Mouse (Mus musculus) heart, embryonic 12.5 days (tissue): ENCODE measurements around the gene Taar9. TPM values are rescaled to one million over a fixed set of nuclear protein-coding genes. Genes with fewer than 3 reads are reported as not detected.
"Not testable (repeated sequence)": the region's sequence is repeated elsewhere in the genome, so short reads cannot be mapped to it uniquely, and the experiment has no call there.

Experiments used
- ATAC-seq: fragments of 200-750 bp; cut with Nextera tagmentation; 2 replicates; pipeline ENCODE4 v1.8.0; 2017; ENCODE audit warnings: moderate TSS enrichment, moderate library complexity; ENCODE audit not compliant: insufficient number of reproducible peaks, low FRiP score
- H3K27ac ChIP-seq: fragments of 300-500 bp; sonication (generic); 2 replicates; pipeline ENCODE4 v1.5.1; 2016; ENCODE audit warnings: mild to moderate bottlenecking, moderate library complexity; ENCODE audit not compliant: poor library complexity, severe bottlenecking
- H3K27me3 ChIP-seq: fragments of 300-500 bp; sonication (generic); replicated peaks from 2 replicates; pipeline ENCODE4 v1.6.1; 2016; ENCODE audit warnings: mild to moderate bottlenecking, moderate library complexity
- H3K36me3 ChIP-seq: fragments of 300-500 bp; sonication (generic); 2 replicates; pipeline ENCODE4 v1.6.1; 2016; ENCODE audit warnings: mild to moderate bottlenecking, moderate library complexity
- H3K4me1 ChIP-seq: fragments of 300-500 bp; sonication (generic); replicated peaks from 2 replicates; pipeline ENCODE4 v1.6.1; 2016; ENCODE audit warnings: mild to moderate bottlenecking
- H3K4me2 ChIP-seq: fragments of 300-500 bp; sonication (generic); 2 replicates; pipeline ENCODE4 v1.6.1; 2016; ENCODE audit warnings: mild to moderate bottlenecking, moderate library complexity
- H3K4me3 ChIP-seq: fragments of 300-500 bp; sonication (generic); 2 replicates; pipeline ENCODE4 v1.5.1; 2016; ENCODE audit warnings: mild to moderate bottlenecking
- H3K9ac ChIP-seq: fragments of 300-500 bp; sonication (generic); 2 replicates; pipeline ENCODE4 v1.6.1; 2016; ENCODE audit warnings: mild to moderate bottlenecking, moderate library complexity
- H3K9me3 ChIP-seq: fragments of 300-500 bp; sonication (generic); replicated peaks from 2 replicates; pipeline ENCODE4 v1.6.1; 2016; ENCODE audit warnings: mild to moderate bottlenecking, moderate library complexity
- WGBS: fragments of 180-500 bp; shearing (Covaris S2); methylation state at CpG from one replicate; pipeline ENCODE4 v1.1.7; 2016; 5-methylcytosine and 5-hydroxymethylcytosine counted together
- polyA plus RNA-seq: library from polyadenylated mRNA; unstranded; fragments of >200 nt; fragmentation: Nextera tagmentation; extraction: Ambion mirVana; gene quantifications from 2 replicates; pipeline ENCODE4 v1.2.1, GENCODE M21; 2016

The Taar9 gene
- polyA plus RNA-seq, 1 experiment from 2014 or later, result not detected

- no peak overlapping the region for H3K9ac ChIP-seq
- H3K4me3 ChIP-seq, result no peak overlapping the region
- H3K4me2 ChIP-seq, result no peak overlapping the region
- no peak overlapping the region for H3K27ac ChIP-seq
- H3K4me1 ChIP-seq, result no peaks in the 10 kb centered on the region
- H3K27me3 ChIP-seq, result no peaks in the 10 kb centered on the region
- H3K9me3 ChIP-seq, result peaks cover 13% of the 10 kb centered on the region
- WGBS, result 45% methylated on average over 6 of the region's 6 CpGs
- no peaks in the 10 kb centered on the region for H3K36me3 ChIP-seq
- no peak for ATAC-seq
Measured at GRCm38 (mm10) chr10:24111116-24111778, 1.9 kb upstream of the Taar9 start.

- Histone ChIP-seq H3K4me3 (no peak overlapping the region), H3K27ac (no peak overlapping the region), H3K36me3 (no peaks in the 10 kb centered on the region), H3K4me2 (no peak overlapping the region), H3K9ac (no peak overlapping the region), H3K9me3 (no peaks in the 10 kb centered on the region), H3K4me1 (no peaks in the 10 kb centered on the region), H3K27me3 (no peaks in the 10 kb centered on the region)
- 69% methylated on average over 3 of the region's 3 CpGs for WGBS
- ATAC-seq, result no peak
Measured at GRCm38 (mm10) chr10:24108236-24108635, 1.1 kb downstream of the Taar9 start.

- Histone ChIP-seq H3K4me1 (no peaks in the 10 kb centered on the region), H3K9ac (no peak overlapping the region), H3K27me3 (no peaks in the 10 kb centered on the region), H3K36me3 (no peaks in the 10 kb centered on the region), H3K27ac (no peak overlapping the region), H3K4me2 (no peak overlapping the region), H3K4me3 (no peak overlapping the region), H3K9me3 (no peaks in the 10 kb centered on the region)
- ATAC-seq, result no peak
- 63% methylated on average over 5 of the region's 5 CpGs for WGBS
Measured at GRCm38 (mm10) chr10:24107747-24108146, 1.6 kb downstream of the Taar9 start.

- H3K4me2 ChIP-seq, result not testable (repeated sequence)
Measured at GRCm38 (mm10) chr10:24103299-24103698, 6.0 kb downstream of the Taar9 start.

GRCm38 (mm10) chr10:24101812-24102211 lies 7.5 kb downstream of the Taar9 start, which contains the start of gene Taar8c:
TSS of gene Taar8c (minus strand) at chr10:24101912.
- not testable (repeated sequence) for H3K4me1 ChIP-seq, H3K27me3 ChIP-seq, H3K4me3 ChIP-seq, H3K27ac ChIP-seq, H3K9ac ChIP-seq, H3K9me3 ChIP-seq, H3K4me2 ChIP-seq, H3K36me3 ChIP-seq, ATAC-seq
- 68% methylated on average over 1 of the region's 3 CpGs for WGBS

More at GRCm38 (mm10) chr10:24103299-24103698, 6.0 kb downstream of the Taar9 start:
- ATAC-seq, H3K9me3 ChIP-seq, H3K9ac ChIP-seq, H3K27ac ChIP-seq, H3K36me3 ChIP-seq, H3K4me1 ChIP-seq, H3K27me3 ChIP-seq, H3K4me3 ChIP-seq: not testable (repeated sequence)
- WGBS, result 39% methylated on average over 1 of the region's 1 CpGs

GRCm38 (mm10) chr10:24097010-24097409 lies 12.3 kb downstream of the Taar9 start:
- not testable (repeated sequence) for H3K9me3 ChIP-seq, H3K36me3 ChIP-seq, H3K4me2 ChIP-seq, H3K27me3 ChIP-seq, H3K27ac ChIP-seq, H3K4me1 ChIP-seq, H3K9ac ChIP-seq, ATAC-seq, H3K4me3 ChIP-seq
- WGBS, result 60% methylated on average over 2 of the region's 2 CpGs

- Histone ChIP-seq H3K4me1 (no peaks in the 10 kb centered on the region), H3K9me3 (no peaks in the 10 kb centered on the region), H3K4me3 (no peak within 1 kb of the TSS), H3K27me3 (no peaks in the 10 kb centered on the region), H3K36me3 (no peaks in the 10 kb centered on the region), H3K27ac (no peak within 1 kb of the TSS), H3K9ac (no peak within 1 kb of the TSS), H3K4me2 (no peak within 1 kb of the TSS)
- 66% methylated on average over 2 of the region's 2 CpGs for WGBS
- no peak for ATAC-seq
Measured at GRCm38 (mm10) chr10:24092194-24092593, 17.1 kb downstream of the Taar9 start, which contains the start of gene Taar8b. TSS of gene Taar8b (minus strand) at chr10:24092294.

- H3K36me3 ChIP-seq, result no peaks in the 10 kb centered on the region
- H3K27ac ChIP-seq, result no peak overlapping the region
- H3K4me1 ChIP-seq, result no peaks in the 10 kb centered on the region
- no peak overlapping the region for H3K4me2 ChIP-seq
- H3K27me3 ChIP-seq, result no peaks in the 10 kb centered on the region
- H3K9me3 ChIP-seq, result no peaks in the 10 kb centered on the region
- WGBS, result 80% methylated on average over 2 of the region's 2 CpGs
- H3K4me3 ChIP-seq, result no peak overlapping the region
- no peak for ATAC-seq
- H3K9ac ChIP-seq, result no peak overlapping the region
Measured at GRCm38 (mm10) chr10:24087168-24087567, 22.2 kb downstream of the Taar9 start.

- no peak for ATAC-seq
- Histone ChIP-seq H3K9me3 (no peaks in the 10 kb centered on the region), H3K36me3 (no peaks in the 10 kb centered on the region), H3K9ac (no peak overlapping the region), H3K4me3 (no peak overlapping the region), H3K27me3 (no peaks in the 10 kb centered on the region), H3K27ac (no peak overlapping the region), H3K4me2 (no peak overlapping the region), H3K4me1 (no peaks in the 10 kb centered on the region)
- 48% methylated on average over 5 of the region's 5 CpGs for WGBS
Measured at GRCm38 (mm10) chr10:24086555-24086954, 22.8 kb downstream of the Taar9 start.

GRCm38 (mm10) chr10:24085936-24086335 lies 23.4 kb downstream of the Taar9 start:
- no peak overlapping the region for H3K4me2 ChIP-seq
- H3K4me3 ChIP-seq, result no peak overlapping the region
- H3K27ac ChIP-seq, result no peak overlapping the region
- H3K9me3 ChIP-seq, result no peaks in the 10 kb centered on the region
- no peaks in the 10 kb centered on the region for H3K27me3 ChIP-seq
- WGBS, result 72% methylated on average over 5 of the region's 5 CpGs
- no peaks in the 10 kb centered on the region for H3K4me1 ChIP-seq
- H3K9ac ChIP-seq, result no peak overlapping the region
- ATAC-seq, result no peak
- H3K36me3 ChIP-seq, result no peaks in the 10 kb centered on the region

GRCm38 (mm10) chr10:24080166-24080565 lies 29.2 kb downstream of the Taar9 start:
- H3K36me3 ChIP-seq, result no peaks in the 10 kb centered on the region
- no peak overlapping the region for H3K4me2 ChIP-seq
- no peak overlapping the region for H3K4me3 ChIP-seq
- H3K4me1 ChIP-seq, result no peaks in the 10 kb centered on the region
- H3K9ac ChIP-seq, result no peak overlapping the region
- H3K27me3 ChIP-seq, result no peaks in the 10 kb centered on the region
- no peak for ATAC-seq
- H3K9me3 ChIP-seq, result no peaks in the 10 kb centered on the region
- no peak overlapping the region for H3K27ac ChIP-seq
- WGBS, result 32% methylated on average over 3 of the region's 3 CpGs

- not testable (repeated sequence) for H3K4me3 ChIP-seq
Measured at GRCm38 (mm10) chr10:24076200-24076599, 33.1 kb downstream of the Taar9 start, which contains the start of gene Taar8a. TSS of gene Taar8a (plus strand) at chr10:24076500.

More at GRCm38 (mm10) chr10:24076200-24076599, 33.1 kb downstream of the Taar9 start, which contains the start of gene Taar8a:
- not testable (repeated sequence) for ATAC-seq, H3K4me2 ChIP-seq, H3K27me3 ChIP-seq, H3K36me3 ChIP-seq, H3K4me1 ChIP-seq, H3K9ac ChIP-seq, H3K27ac ChIP-seq, H3K9me3 ChIP-seq
- 81% methylated on average over 2 of the region's 4 CpGs for WGBS
